Mouse (Mus musculus) intestine, embryonic 16.5 days (tissue): Measurements from ENCODE around the gene Cemip. TPM values are rescaled to one million over a fixed set of nuclear protein-coding genes. Genes with fewer than 3 reads are reported as not detected.
A peak's percentile ranks its signal among the peaks of the same experiment; 100 is the strongest.
"Not testable (repeated sequence)": the region's sequence is repeated elsewhere in the genome, so short reads cannot be mapped to it uniquely, and the experiment has no call there.

ENCODE experiments used
- ATAC-seq: fragments of 200-750 bp; cut with Nextera tagmentation; 2 replicates; pipeline ENCODE4 v1.8.0; 2017; ENCODE audit warnings: moderate TSS enrichment, moderate library complexity
- H3K27ac ChIP-seq: fragments of 300-500 bp; sonication (generic); 2 replicates; pipeline ENCODE4 v1.5.1; 2014; ENCODE audit warnings: mild to moderate bottlenecking, low read length
- H3K27me3 ChIP-seq: fragments of 300-500 bp; sonication (generic); replicated peaks from 2 replicates; pipeline ENCODE4 v1.6.1; 2014; ENCODE audit warnings: low read length, control low read depth, mixed read lengths; ENCODE audit not compliant: control insufficient read depth, insufficient read depth
- H3K36me3 ChIP-seq: fragments of 300-500 bp; sonication (generic); 2 replicates; pipeline ENCODE4 v1.6.1; 2014; ENCODE audit warnings: low read length, control low read depth; ENCODE audit not compliant: control insufficient read depth, insufficient read depth
- H3K4me1 ChIP-seq: fragments of 300-500 bp; sonication (generic); 2 replicates; pipeline ENCODE4 v1.6.1; 2014; ENCODE audit warnings: low read length, control low read depth, mixed read lengths; ENCODE audit not compliant: control insufficient read depth, insufficient read depth
- H3K4me2 ChIP-seq: fragments of 300-500 bp; sonication (generic); 2 replicates; pipeline ENCODE4 v1.6.1; 2014; ENCODE audit warnings: low read depth, low read length, control low read depth
- H3K4me3 ChIP-seq: fragments of 300-500 bp; sonication (generic); 2 replicates; pipeline ENCODE4 v1.5.1; 2014; ENCODE audit warnings: mild to moderate bottlenecking, low read length
- H3K9ac ChIP-seq: fragments of 300-500 bp; sonication (generic); 2 replicates; pipeline ENCODE4 v1.6.1; 2014; ENCODE audit warnings: low read depth, low read length
- H3K9me3 ChIP-seq: fragments of 300-500 bp; sonication (generic); 2 replicates; pipeline ENCODE4 v1.6.1; 2016; ENCODE audit warnings: low read length, control low read depth; ENCODE audit not compliant: control insufficient read depth
- WGBS: fragments of 180-500 bp; shearing (Covaris S2); extraction: QIAGEN DNeasy Blood & Tissue Kit; methylation state at CpG from one replicate; pipeline ENCODE4 v1.1.7; 2014; 5-methylcytosine and 5-hydroxymethylcytosine counted together
- polyA plus RNA-seq: library from polyadenylated mRNA; unstranded; fragments of >200 nt; fragmentation: Nextera tagmentation; extraction: Ambion mirVana; gene quantifications from 2 replicates; pipeline ENCODE4 v1.2.1, GENCODE M21; 2015

Cemip gene
- polyA plus RNA-seq, 1 experiment from 2014 or later, result 0.40 TPM

GRCm38 (mm10) chr7:83900519-83900918 is 185.8 kb downstream of the Cemip start:
- WGBS, result 74% methylated on average over 3 of the region's 3 CpGs
- ATAC-seq, result no peak

GRCm38 (mm10) chr7:83898267-83898666 is 188.0 kb downstream of the Cemip start:
- peak; percentile 54; the same call in 1 of the 2 replicates for ATAC-seq
- Histone ChIP-seq H3K4me3 (no peak overlapping the region), H3K4me1 (peaks cover 11% of the 10 kb centered on the region), H3K27ac (no peak overlapping the region), H3K36me3 (peaks cover 25% of the 10 kb centered on the region), H3K9me3 (no peaks in the 10 kb centered on the region), H3K4me2 (no peak overlapping the region), H3K9ac (no peak overlapping the region), H3K27me3 (no peaks in the 10 kb centered on the region)
- 91% methylated on average over 11 of the region's 11 CpGs for WGBS

More at GRCm38 (mm10) chr7:83900519-83900918, 185.8 kb downstream of the Cemip start:
- Histone ChIP-seq H3K9me3 (no peaks in the 10 kb centered on the region), H3K4me2 (no peak overlapping the region), H3K36me3 (peaks cover 25% of the 10 kb centered on the region), H3K27me3 (no peaks in the 10 kb centered on the region), H3K27ac (no peak overlapping the region), H3K4me3 (no peak overlapping the region), H3K4me1 (no peaks in the 10 kb centered on the region), H3K9ac (no peak overlapping the region)

- no peak overlapping the region for H3K27ac ChIP-seq
- no peak overlapping the region for H3K4me3 ChIP-seq
- H3K4me2 ChIP-seq, result no peak overlapping the region
- peaks cover 22% of the 10 kb centered on the region for H3K36me3 ChIP-seq
- no peaks in the 10 kb centered on the region for H3K27me3 ChIP-seq
- no peaks in the 10 kb centered on the region for H3K9me3 ChIP-seq
- peaks cover 19% of the 10 kb centered on the region for H3K4me1 ChIP-seq
- no peak overlapping the region for H3K9ac ChIP-seq
- ATAC-seq, result no peak
- 88% methylated on average over 5 of the region's 5 CpGs for WGBS
Measured at GRCm38 (mm10) chr7:83896077-83896740, 190.1 kb downstream of the Cemip start.

- Histone ChIP-seq H3K36me3 (peaks cover 15% of the 10 kb centered on the region), H3K27ac (no peak overlapping the region), H3K4me1 (peaks cover 19% of the 10 kb centered on the region), H3K4me2 (no peak overlapping the region), H3K9me3 (no peaks in the 10 kb centered on the region), H3K4me3 (no peak overlapping the region), H3K9ac (no peak overlapping the region), H3K27me3 (no peaks in the 10 kb centered on the region)
- WGBS, result 87% methylated on average over 1 of the region's 1 CpGs
- ATAC-seq, result no peak
Measured at GRCm38 (mm10) chr7:83894348-83894747, 192.0 kb downstream of the Cemip start.

GRCm38 (mm10) chr7:83892333-83892669 is 194.0 kb downstream of the Cemip start:
- Histone ChIP-seq H3K27me3 (no peaks in the 10 kb centered on the region), H3K4me3 (peak overlapping the region; percentile 66), H3K36me3 (peaks cover under 1% of the 10 kb centered on the region; the same call in 1 of the 2 replicates), H3K4me1 (peaks cover 21% of the 10 kb centered on the region), H3K9me3 (no peaks in the 10 kb centered on the region), H3K9ac (peak overlapping the region; percentile 80), H3K4me2 (peak overlapping the region; percentile 55), H3K27ac (peak overlapping the region; percentile 68)
- under 1% methylated on average over 21 of the region's 21 CpGs for WGBS
- ATAC-seq, result no peak

GRCm38 (mm10) chr7:83891433-83892332 is 194.6 kb downstream of the Cemip start:
- H3K36me3 ChIP-seq, result no peaks in the 10 kb centered on the region
- ATAC-seq, result peak; percentile 99

GRCm38 (mm10) chr7:83889946-83890345 is 196.4 kb downstream of the Cemip start:
- H3K4me2 ChIP-seq, H3K9ac ChIP-seq, H3K36me3 ChIP-seq, H3K4me3 ChIP-seq, H3K27me3 ChIP-seq, ATAC-seq, H3K9me3 ChIP-seq, H3K27ac ChIP-seq: not testable (repeated sequence)
- peaks cover 25% of the 10 kb centered on the region for H3K4me1 ChIP-seq
- WGBS, result 89% methylated on average over 5 of the region's 5 CpGs

More at GRCm38 (mm10) chr7:83891433-83892332, 194.6 kb downstream of the Cemip start:
- H3K9ac ChIP-seq, result peak overlapping the region; percentile 80
- peak overlapping the region; percentile 68 for H3K27ac ChIP-seq
- peak overlapping the region; percentile 66 for H3K4me3 ChIP-seq
- H3K27me3 ChIP-seq, result no peaks in the 10 kb centered on the region
- peak overlapping the region; percentile 55 for H3K4me2 ChIP-seq
- 2% methylated on average over 44 of the region's 44 CpGs for whole genome bisulfite sequencing
- no peaks in the 10 kb centered on the region for H3K9me3 ChIP-seq
- peaks cover 21% of the 10 kb centered on the region for H3K4me1 ChIP-seq

- ATAC-seq, result no peak
- H3K4me1 ChIP-seq, result peaks cover 26% of the 10 kb centered on the region
- H3K9me3 ChIP-seq, result no peaks in the 10 kb centered on the region
- H3K4me3 ChIP-seq, result no peak overlapping the region
- H3K36me3 ChIP-seq, result no peaks in the 10 kb centered on the region
- WGBS, result 65% methylated on average over 3 of the region's 3 CpGs
- no peak overlapping the region for H3K4me2 ChIP-seq
- no peak overlapping the region for H3K9ac ChIP-seq
- H3K27me3 ChIP-seq, result no peaks in the 10 kb centered on the region
- H3K27ac ChIP-seq, result no peak overlapping the region
Measured at GRCm38 (mm10) chr7:83889383-83889782, 196.9 kb downstream of the Cemip start.

GRCm38 (mm10) chr7:83886366-83887129 is 199.8 kb downstream of the Cemip start:
- Histone ChIP-seq H3K9me3 (peaks cover 3% of the 10 kb centered on the region; the same call in 1 of the 2 replicates), H3K4me2 (no peak overlapping the region), H3K36me3 (no peaks in the 10 kb centered on the region), H3K27me3 (no peaks in the 10 kb centered on the region), H3K4me1 (peaks cover 25% of the 10 kb centered on the region), H3K4me3 (no peak overlapping the region), H3K9ac (no peak overlapping the region), H3K27ac (peak overlapping the region; percentile 67)
- no peak for ATAC-seq
- WGBS, result 95% methylated on average over 6 of the region's 6 CpGs
